Mouse (Mus musculus): ENCODE measurements around the gene Zdhhc4.

- no peak for TF ChIP-seq CTCF (IDR thresholded peaks at IDR 0.05; ENCODE audit: low read depth)
- TF ChIP-seq EP300 (IDR thresholded peaks at IDR 0.05; ENCODE audit: low read depth) = no peak
Observed at GRCm38 (mm10) chr5:143270151-143270519, 58.9 kb downstream of the Zdhhc4 start.

All from liver, embryonic 14.5 days (tissue).